Mouse (Mus musculus) liver, embryonic 11.5 days (tissue): Measurements from ENCODE around the gene Ston2. TPM values are rescaled to one million over a fixed set of nuclear protein-coding genes. Genes with fewer than 3 reads are reported as not detected.
A peak's percentile ranks its signal among the peaks of the same experiment; 100 is the strongest.
"Not testable (repeated sequence)": the region's sequence is repeated elsewhere in the genome, so short reads cannot be mapped to it uniquely, and the experiment has no call there.

Source experiments
- ATAC-seq: fragments of 200-750 bp; cut with Nextera tagmentation; replicated peaks from 2 replicates; pipeline ENCODE4 v1.8.0; 2017; ENCODE audit warnings: moderate number of reproducible peaks, mild to moderate bottlenecking, moderate TSS enrichment, moderate library complexity; ENCODE audit not compliant: low FRiP score
- DNase-seq: peaks from one replicate; pipeline ENCODE4 v3.0.0-alpha.2; 2017; ENCODE audit warnings: low spot score
- H3K27ac ChIP-seq: fragments of 300-500 bp; sonication (generic); 2 replicates; pipeline ENCODE4 v1.5.1; 2014; ENCODE audit warnings: mild to moderate bottlenecking, low read depth, low read length, control low read depth
- H3K27me3 ChIP-seq: fragments of 300-500 bp; sonication (generic); replicated peaks from 2 replicates; pipeline ENCODE4 v1.6.1; 2014; ENCODE audit warnings: low read length, mixed read lengths; ENCODE audit not compliant: control insufficient read depth, insufficient read depth
- H3K36me3 ChIP-seq: fragments of 300-500 bp; sonication (generic); 2 replicates; pipeline ENCODE4 v1.6.1; 2014; ENCODE audit warnings: mild to moderate bottlenecking, low read length, moderate library complexity, mixed read lengths; ENCODE audit not compliant: control insufficient read depth, insufficient read depth
- H3K4me1 ChIP-seq: fragments of 300-500 bp; sonication (generic); replicated peaks from 2 replicates; pipeline ENCODE4 v1.6.1; 2014; ENCODE audit warnings: low read length, mixed read lengths; ENCODE audit not compliant: control insufficient read depth, insufficient read depth
- H3K4me2 ChIP-seq: fragments of 300-500 bp; sonication (generic); 2 replicates; pipeline ENCODE4 v1.6.1; 2014; ENCODE audit warnings: mild to moderate bottlenecking, control low read depth, moderate library complexity
- H3K4me3 ChIP-seq: fragments of 300-500 bp; sonication (generic); 2 replicates; pipeline ENCODE4 v1.5.1; 2014; ENCODE audit warnings: low read depth, low read length, control low read depth
- H3K9ac ChIP-seq: fragments of 300-500 bp; sonication (generic); 2 replicates; pipeline ENCODE4 v1.6.1; 2014; ENCODE audit warnings: low read depth, low read length, control low read depth
- H3K9me3 ChIP-seq: fragments of 300-500 bp; sonication (generic); 2 replicates; pipeline ENCODE4 v1.6.1; 2016; ENCODE audit warnings: low read length, inconsistent platforms, mixed read lengths; ENCODE audit not compliant: control insufficient read depth
- WGBS: fragments of 180-500 bp; shearing (Covaris S2); extraction: QIAGEN DNeasy Blood & Tissue Kit; methylation state at CpG from one replicate; pipeline ENCODE4 v1.1.7; 2014; 5-methylcytosine and 5-hydroxymethylcytosine counted together
- polyA plus RNA-seq: library from polyadenylated mRNA; unstranded; fragments of >200 nt; fragmentation: Nextera tagmentation; extraction: Ambion mirVana; gene quantifications from 2 replicates; pipeline ENCODE4 v1.2.1, GENCODE M21; 2014

The Ston2 gene
- polyA plus RNA-seq, 1 experiment from 2014 or later: 29.1 TPM

GRCm38 (mm10) chr12:91588670-91589541, 199.3 kb downstream of the Ston2 start:
- H3K4me2 ChIP-seq: peak overlapping the region; percentile 76
- H3K27me3 ChIP-seq: no peaks in the 10 kb centered on the region
- ATAC-seq: peak; percentile 35
- peaks cover 9% of the 10 kb centered on the region for H3K4me1 ChIP-seq
- no peaks in the 10 kb centered on the region for H3K9me3 ChIP-seq
- DNase-seq: peak; percentile 70
- H3K4me3 ChIP-seq: peak overlapping the region; percentile 93
- peaks cover 12% of the 10 kb centered on the region; the same call in 1 of the 2 replicates for H3K36me3 ChIP-seq
- peak overlapping the region; percentile 100 for H3K27ac ChIP-seq
- WGBS: under 1% methylated on average over 71 of the region's 83 CpGs
- peak overlapping the region; percentile 99 for H3K9ac ChIP-seq

- Histone ChIP-seq H3K27ac (peak overlapping the region; percentile 100), H3K4me2 (peak overlapping the region; percentile 76), H3K9me3 (no peaks in the 10 kb centered on the region), H3K4me3 (peak overlapping the region; percentile 93), H3K36me3 (peaks cover 12% of the 10 kb centered on the region; the same call in 1 of the 2 replicates), H3K27me3 (no peaks in the 10 kb centered on the region), H3K4me1 (peaks cover 9% of the 10 kb centered on the region), H3K9ac (peak overlapping the region; percentile 99)
- ATAC-seq (peak; percentile 76), DNase-seq (peak; percentile 85)
- WGBS: under 1% methylated on average over 32 of the region's 32 CpGs
Observed at GRCm38 (mm10) chr12:91588176-91588669, 200.0 kb downstream of the Ston2 start.

- peak overlapping the region; percentile 76 for H3K4me2 ChIP-seq
- DNase-seq (no peak), ATAC-seq (no peak)
- peaks cover 9% of the 10 kb centered on the region for H3K4me1 ChIP-seq
- WGBS: 18% methylated on average over 5 of the region's 5 CpGs
- no peaks in the 10 kb centered on the region for H3K9me3 ChIP-seq
- peak overlapping the region; percentile 99 for H3K9ac ChIP-seq
- peaks cover 12% of the 10 kb centered on the region; the same call in 1 of the 2 replicates for H3K36me3 ChIP-seq
- no peaks in the 10 kb centered on the region for H3K27me3 ChIP-seq
- H3K27ac ChIP-seq: peak overlapping the region; percentile 100
- H3K4me3 ChIP-seq: peak overlapping the region; percentile 93
Observed at GRCm38 (mm10) chr12:91587491-91588033, 200.6 kb downstream of the Ston2 start.

- Histone ChIP-seq H3K4me1 (peaks cover 9% of the 10 kb centered on the region), H3K9ac (no peak overlapping the region), H3K27me3 (no peaks in the 10 kb centered on the region), H3K27ac (no peak overlapping the region), H3K4me2 (peak overlapping the region; percentile 76), H3K36me3 (peaks cover 12% of the 10 kb centered on the region; the same call in 1 of the 2 replicates), H3K4me3 (peak overlapping the region; percentile 93), H3K9me3 (no peaks in the 10 kb centered on the region)
- 45% methylated on average over 3 of the region's 3 CpGs for WGBS
- DNase-seq (no peak), ATAC-seq (no peak)
Observed at GRCm38 (mm10) chr12:91587077-91587476, 201.1 kb downstream of the Ston2 start.

- H3K36me3 ChIP-seq: peaks cover 12% of the 10 kb centered on the region; the same call in 1 of the 2 replicates
- not testable (repeated sequence) for H3K9ac ChIP-seq
Observed at GRCm38 (mm10) chr12:91585815-91586214, 202.4 kb downstream of the Ston2 start.

GRCm38 (mm10) chr12:91585206-91585605, 203.0 kb downstream of the Ston2 start:
- 88% methylated on average over 3 of the region's 3 CpGs for WGBS
- H3K36me3 ChIP-seq: peaks cover 12% of the 10 kb centered on the region; the same call in 1 of the 2 replicates
- no peak overlapping the region for H3K4me2 ChIP-seq
- no peaks in the 10 kb centered on the region for H3K27me3 ChIP-seq
- peaks cover 7% of the 10 kb centered on the region for H3K4me1 ChIP-seq
- no peak for DNase-seq
- H3K27ac ChIP-seq: no peak overlapping the region
- ATAC-seq: no peak
- no peaks in the 10 kb centered on the region for H3K9me3 ChIP-seq
- H3K4me3 ChIP-seq: no peak overlapping the region
- no peak overlapping the region for H3K9ac ChIP-seq

More at GRCm38 (mm10) chr12:91585815-91586214, 202.4 kb downstream of the Ston2 start:
- not testable (repeated sequence) for H3K27ac ChIP-seq, H3K9me3 ChIP-seq, H3K27me3 ChIP-seq, H3K4me2 ChIP-seq, H3K4me3 ChIP-seq, H3K4me1 ChIP-seq, ATAC-seq, DNase-seq
- 88% methylated on average over 4 of the region's 4 CpGs for WGBS

- Histone ChIP-seq H3K27ac (no peak overlapping the region), H3K4me3 (no peak overlapping the region), H3K36me3 (peaks cover 12% of the 10 kb centered on the region; the same call in 1 of the 2 replicates), H3K9me3 (no peaks in the 10 kb centered on the region), H3K27me3 (no peaks in the 10 kb centered on the region), H3K4me1 (peaks cover 7% of the 10 kb centered on the region), H3K9ac (no peak overlapping the region), H3K4me2 (no peak overlapping the region)
- ATAC-seq: no peak
- DNase-seq: no peak
- 88% methylated on average over 6 of the region's 6 CpGs for WGBS
Observed at GRCm38 (mm10) chr12:91583409-91583808, 204.8 kb downstream of the Ston2 start.
